Mouse (Mus musculus) midbrain, embryonic 15.5 days (tissue): ENCODE results near the gene Rhob. TPM values are rescaled to one million over a fixed set of nuclear protein-coding genes. Genes with fewer than 3 reads are reported as not detected.

Experiments
- ATAC-seq: fragments of 200-750 bp; cut with Nextera tagmentation; replicated peaks from 2 replicates; pipeline ENCODE4 v1.8.0; 2017; ENCODE audit warnings: moderate TSS enrichment
- H3K27ac ChIP-seq: fragments of 300-500 bp; sonication (generic); 2 replicates; pipeline ENCODE4 v1.5.1; 2015; ENCODE audit warnings: mild to moderate bottlenecking, inconsistent platforms
- H3K27me3 ChIP-seq: fragments of 300-500 bp; sonication (generic); replicated peaks from 2 replicates; pipeline ENCODE4 v1.6.1; 2015; ENCODE audit warnings: inconsistent platforms
- H3K36me3 ChIP-seq: fragments of 300-500 bp; sonication (generic); replicated peaks from 2 replicates; pipeline ENCODE4 v1.6.1; 2015; ENCODE audit warnings: inconsistent platforms
- H3K4me1 ChIP-seq: fragments of 300-500 bp; sonication (generic); 2 replicates; pipeline ENCODE4 v1.6.1; 2015; ENCODE audit warnings: inconsistent platforms
- H3K4me2 ChIP-seq: fragments of 300-500 bp; sonication (generic); 2 replicates; pipeline ENCODE4 v1.6.1; 2015; ENCODE audit warnings: inconsistent platforms, mild to moderate bottlenecking, moderate library complexity
- H3K4me3 ChIP-seq: fragments of 300-500 bp; sonication (generic); 2 replicates; pipeline ENCODE4 v1.5.1; 2015; ENCODE audit warnings: mild to moderate bottlenecking, inconsistent platforms
- H3K9ac ChIP-seq: fragments of 300-500 bp; sonication (generic); 2 replicates; pipeline ENCODE4 v1.6.1; 2015; ENCODE audit warnings: mild to moderate bottlenecking, inconsistent platforms
- H3K9me3 ChIP-seq: fragments of 300-500 bp; sonication (generic); 2 replicates; pipeline ENCODE4 v1.6.1; 2016; ENCODE audit warnings: inconsistent platforms
- WGBS: fragments of 180-500 bp; shearing (Covaris S2); methylation state at CpG from one replicate; pipeline ENCODE4 v1.1.7; 2015; ENCODE audit warnings: mixed read lengths; 5-methylcytosine and 5-hydroxymethylcytosine counted together
- polyA plus RNA-seq: library from polyadenylated mRNA; unstranded; fragments of >200 nt; fragmentation: Nextera tagmentation; extraction: Ambion mirVana; gene quantifications from 2 replicates; pipeline ENCODE4 v1.2.1, GENCODE M21; 2015

The Rhob gene
- polyA plus RNA-seq: 83.3 and 95.1 TPM in 2 replicates

GRCm38 (mm10) chr12:8499871-8500596, at the start of gene Rhob:
Gene Rhob (minus strand): TSS chr12:8500009.
- H3K36me3 ChIP-seq: no peaks in the 10 kb centered on the region
- WGBS: under 1% methylated on average over 56 of the region's 56 CpGs
- no peaks in the 10 kb centered on the region for H3K9me3 ChIP-seq
- H3K9ac ChIP-seq: peak within 1 kb of the TSS; percentile 99
- no peaks in the 10 kb centered on the region for H3K27me3 ChIP-seq
- H3K4me3 ChIP-seq: peak within 1 kb of the TSS; percentile 84
- H3K4me1 ChIP-seq: peaks cover 31% of the 10 kb centered on the region
- H3K27ac ChIP-seq: peak within 1 kb of the TSS; percentile 100
- peak within 1 kb of the TSS; percentile 86 for H3K4me2 ChIP-seq
- ATAC-seq: peak; percentile 98

GRCm38 (mm10) chr12:8547357-8547756, 47.5 kb upstream of the Rhob start:
- no peaks in the 10 kb centered on the region for H3K4me1 ChIP-seq
- no peaks in the 10 kb centered on the region for H3K36me3 ChIP-seq
- ATAC-seq: peak; percentile 76
- H3K27me3 ChIP-seq: no peaks in the 10 kb centered on the region
- 21% methylated on average over 11 of the region's 11 CpGs for WGBS
- H3K9ac ChIP-seq: no peak overlapping the region
- no peak overlapping the region for H3K27ac ChIP-seq
- H3K4me2 ChIP-seq: no peak overlapping the region
- H3K9me3 ChIP-seq: no peaks in the 10 kb centered on the region
- no peak overlapping the region for H3K4me3 ChIP-seq

- Histone ChIP-seq H3K27me3 (no peaks in the 10 kb centered on the region), H3K36me3 (no peaks in the 10 kb centered on the region), H3K4me1 (no peaks in the 10 kb centered on the region), H3K4me2 (no peak overlapping the region), H3K9me3 (no peaks in the 10 kb centered on the region), H3K4me3 (no peak overlapping the region), H3K9ac (no peak overlapping the region), H3K27ac (no peak overlapping the region)
- 88% methylated on average over 6 of the region's 6 CpGs for WGBS
- ATAC-seq: no peak
Observed at GRCm38 (mm10) chr12:8546801-8547200, 47.0 kb upstream of the Rhob start.

GRCm38 (mm10) chr12:8545066-8545610, 45.3 kb upstream of the Rhob start:
- no peaks in the 10 kb centered on the region for H3K9me3 ChIP-seq
- no peaks in the 10 kb centered on the region for H3K36me3 ChIP-seq
- no peak for ATAC-seq
- 77% methylated on average over 5 of the region's 5 CpGs for WGBS
- H3K4me3 ChIP-seq: no peak overlapping the region
- H3K4me2 ChIP-seq: no peak overlapping the region
- no peak overlapping the region for H3K27ac ChIP-seq
- H3K9ac ChIP-seq: no peak overlapping the region
- no peaks in the 10 kb centered on the region for H3K4me1 ChIP-seq
- H3K27me3 ChIP-seq: no peaks in the 10 kb centered on the region

GRCm38 (mm10) chr12:8542371-8542770, 42.6 kb upstream of the Rhob start:
- H3K4me1 ChIP-seq: no peaks in the 10 kb centered on the region
- 91% methylated on average over 4 of the region's 4 CpGs for WGBS

GRCm38 (mm10) chr12:8539471-8539870, 39.7 kb upstream of the Rhob start:
- Histone ChIP-seq H3K9me3 (no peaks in the 10 kb centered on the region), H3K27me3 (no peaks in the 10 kb centered on the region), H3K4me1 (no peaks in the 10 kb centered on the region), H3K9ac (no peak overlapping the region), H3K4me2 (no peak overlapping the region), H3K36me3 (no peaks in the 10 kb centered on the region), H3K27ac (no peak overlapping the region), H3K4me3 (no peak overlapping the region)
- 90% methylated on average over 13 of the region's 13 CpGs for WGBS
- ATAC-seq: no peak

More at GRCm38 (mm10) chr12:8542371-8542770, 42.6 kb upstream of the Rhob start:
- Histone ChIP-seq H3K27me3 (no peaks in the 10 kb centered on the region), H3K4me3 (no peak overlapping the region), H3K36me3 (no peaks in the 10 kb centered on the region), H3K4me2 (no peak overlapping the region), H3K27ac (no peak overlapping the region), H3K9me3 (no peaks in the 10 kb centered on the region), H3K9ac (no peak overlapping the region)
- ATAC-seq: no peak

- 92% methylated on average over 5 of the region's 5 CpGs for WGBS
Observed at GRCm38 (mm10) chr12:8537291-8537690, 37.5 kb upstream of the Rhob start.

GRCm38 (mm10) chr12:8536221-8536965, 36.6 kb upstream of the Rhob start:
- Histone ChIP-seq H3K4me2 (no peak overlapping the region), H3K9me3 (no peaks in the 10 kb centered on the region), H3K9ac (no peak overlapping the region), H3K4me1 (no peaks in the 10 kb centered on the region), H3K27me3 (no peaks in the 10 kb centered on the region), H3K36me3 (no peaks in the 10 kb centered on the region), H3K4me3 (no peak overlapping the region), H3K27ac (no peak overlapping the region)
- WGBS: 79% methylated on average over 9 of the region's 9 CpGs
- ATAC-seq: no peak

More at GRCm38 (mm10) chr12:8537291-8537690, 37.5 kb upstream of the Rhob start:
- H3K9me3 ChIP-seq: no peaks in the 10 kb centered on the region
- H3K4me3 ChIP-seq: no peak overlapping the region
- no peak overlapping the region for H3K4me2 ChIP-seq
- H3K27ac ChIP-seq: no peak overlapping the region
- no peaks in the 10 kb centered on the region for H3K27me3 ChIP-seq
- H3K36me3 ChIP-seq: no peaks in the 10 kb centered on the region
- no peak overlapping the region for H3K9ac ChIP-seq
- ATAC-seq: no peak
- H3K4me1 ChIP-seq: no peaks in the 10 kb centered on the region

GRCm38 (mm10) chr12:8535596-8535995, 35.8 kb upstream of the Rhob start:
- Histone ChIP-seq H3K9ac (no peak overlapping the region), H3K4me2 (no peak overlapping the region), H3K4me1 (no peaks in the 10 kb centered on the region), H3K27ac (no peak overlapping the region), H3K9me3 (no peaks in the 10 kb centered on the region), H3K36me3 (no peaks in the 10 kb centered on the region), H3K4me3 (no peak overlapping the region), H3K27me3 (no peaks in the 10 kb centered on the region)
- 85% methylated on average over 7 of the region's 7 CpGs for WGBS
- no peak for ATAC-seq

- no peak overlapping the region for H3K9ac ChIP-seq
- WGBS: 83% methylated on average over 1 of the region's 1 CpGs
- no peak overlapping the region for H3K4me3 ChIP-seq
- no peaks in the 10 kb centered on the region for H3K4me1 ChIP-seq
- no peaks in the 10 kb centered on the region for H3K27me3 ChIP-seq
- no peak overlapping the region for H3K4me2 ChIP-seq
- ATAC-seq: no peak
- no peak overlapping the region for H3K27ac ChIP-seq
- H3K36me3 ChIP-seq: no peaks in the 10 kb centered on the region
- H3K9me3 ChIP-seq: no peaks in the 10 kb centered on the region
Observed at GRCm38 (mm10) chr12:8534915-8535314, 35.1 kb upstream of the Rhob start.

GRCm38 (mm10) chr12:8527770-8528169, 28.0 kb upstream of the Rhob start:
- Histone ChIP-seq H3K4me1 (no peaks in the 10 kb centered on the region), H3K4me3 (no peak overlapping the region), H3K4me2 (no peak overlapping the region), H3K9ac (no peak overlapping the region), H3K9me3 (no peaks in the 10 kb centered on the region), H3K36me3 (no peaks in the 10 kb centered on the region), H3K27me3 (no peaks in the 10 kb centered on the region), H3K27ac (no peak overlapping the region)
- 88% methylated on average over 5 of the region's 5 CpGs for WGBS
- no peak for ATAC-seq

GRCm38 (mm10) chr12:8527175-8527574, 27.4 kb upstream of the Rhob start:
- H3K9ac ChIP-seq: no peak overlapping the region
- H3K36me3 ChIP-seq: no peaks in the 10 kb centered on the region
- WGBS: 78% methylated on average over 1 of the region's 1 CpGs
- no peak for ATAC-seq
- no peaks in the 10 kb centered on the region for H3K9me3 ChIP-seq
- no peaks in the 10 kb centered on the region for H3K4me1 ChIP-seq
- no peaks in the 10 kb centered on the region for H3K27me3 ChIP-seq
- H3K4me3 ChIP-seq: no peak overlapping the region
- H3K4me2 ChIP-seq: no peak overlapping the region
- no peak overlapping the region for H3K27ac ChIP-seq
